Mouse (Mus musculus) liver, embryonic 15.5 days (tissue): ENCODE measurements around the gene Rgs4. TPM values are rescaled to one million over a fixed set of nuclear protein-coding genes. Genes with fewer than 3 reads are reported as not detected.

ENCODE experiments used
- ATAC-seq: fragments of 200-750 bp; cut with Nextera tagmentation; 2 replicates; pipeline ENCODE4 v1.8.0; 2017; ENCODE audit warnings: moderate number of reproducible peaks, mild to moderate bottlenecking, moderate library complexity; ENCODE audit not compliant: insufficient read depth
- H3K27ac ChIP-seq: fragments of 300-500 bp; sonication (generic); replicated peaks from 2 replicates; pipeline ENCODE4 v1.5.1; 2015; ENCODE audit warnings: mild to moderate bottlenecking, inconsistent platforms
- H3K27me3 ChIP-seq: fragments of 300-500 bp; sonication (generic); 2 replicates; pipeline ENCODE4 v1.6.1; 2015; ENCODE audit warnings: mild to moderate bottlenecking, inconsistent platforms
- H3K36me3 ChIP-seq: fragments of 300-500 bp; sonication (generic); replicated peaks from 2 replicates; pipeline ENCODE4 v1.6.1; 2015; ENCODE audit warnings: moderate library complexity, mild to moderate bottlenecking, inconsistent platforms
- H3K4me1 ChIP-seq: fragments of 300-500 bp; sonication (generic); replicated peaks from 2 replicates; pipeline ENCODE4 v1.6.1; 2015; ENCODE audit warnings: inconsistent platforms
- H3K4me2 ChIP-seq: fragments of 300-500 bp; sonication (generic); 2 replicates; pipeline ENCODE4 v1.6.1; 2015; ENCODE audit warnings: moderate library complexity, mild to moderate bottlenecking, inconsistent platforms
- H3K4me3 ChIP-seq: fragments of 300-500 bp; sonication (generic); replicated peaks from 2 replicates; pipeline ENCODE4 v1.5.1; 2015; ENCODE audit warnings: mild to moderate bottlenecking, inconsistent platforms
- H3K9ac ChIP-seq: fragments of 300-500 bp; sonication (generic); 2 replicates; pipeline ENCODE4 v1.6.1; 2015; ENCODE audit warnings: moderate library complexity, mild to moderate bottlenecking, inconsistent platforms
- H3K9me3 ChIP-seq: fragments of 300-500 bp; sonication (generic); replicated peaks from 2 replicates; pipeline ENCODE4 v1.6.1; 2016; ENCODE audit warnings: inconsistent platforms
- WGBS: fragments of 180-500 bp; shearing (Covaris S2); methylation state at CpG from one replicate; pipeline ENCODE4 v1.1.7; 2015; ENCODE audit warnings: mixed read lengths; ENCODE audit not compliant: insufficient replicate concordance; 5-methylcytosine and 5-hydroxymethylcytosine counted together
- polyA plus RNA-seq: library from polyadenylated mRNA; unstranded; fragments of >200 nt; fragmentation: Nextera tagmentation; extraction: Ambion mirVana; gene quantifications from 2 replicates; pipeline ENCODE4 v1.2.1, GENCODE M21; 2015

Gene Rgs4
- polyA plus RNA-seq, 1 experiment from 2014 or later = 0.20 TPM

DNA sequence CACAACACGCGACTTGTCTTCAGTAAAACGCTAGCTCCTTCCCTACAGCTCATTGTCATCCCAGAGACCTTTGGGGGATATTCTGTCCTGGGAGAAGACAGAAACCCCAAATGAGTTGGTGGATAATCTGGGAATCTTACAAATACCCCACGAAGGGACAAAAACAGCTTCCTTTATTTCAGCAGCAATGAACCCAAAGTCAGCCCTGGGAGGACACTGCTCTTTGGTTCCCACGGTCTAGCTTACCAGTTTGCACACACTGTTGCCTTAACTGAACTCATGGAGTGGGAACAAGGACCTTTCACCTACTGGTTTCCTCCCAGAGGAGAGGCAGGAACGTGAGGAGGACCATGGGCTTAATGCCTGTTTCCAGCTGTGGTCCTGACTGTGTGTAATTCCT lies 10.2 kb downstream of the Rgs4 start:
- Histone ChIP-seq H3K36me3 (no peaks in the 10 kb centered on the region), H3K27me3 (no peaks in the 10 kb centered on the region), H3K9me3 (no peaks in the 10 kb centered on the region), H3K9ac (no peak overlapping the region), H3K27ac (no peak overlapping the region), H3K4me2 (no peak overlapping the region), H3K4me3 (no peak overlapping the region), H3K4me1 (no peaks in the 10 kb centered on the region)
- ATAC-seq = no peak
- 64% methylated on average over 6 of the region's 6 CpGs for WGBS

DNA sequence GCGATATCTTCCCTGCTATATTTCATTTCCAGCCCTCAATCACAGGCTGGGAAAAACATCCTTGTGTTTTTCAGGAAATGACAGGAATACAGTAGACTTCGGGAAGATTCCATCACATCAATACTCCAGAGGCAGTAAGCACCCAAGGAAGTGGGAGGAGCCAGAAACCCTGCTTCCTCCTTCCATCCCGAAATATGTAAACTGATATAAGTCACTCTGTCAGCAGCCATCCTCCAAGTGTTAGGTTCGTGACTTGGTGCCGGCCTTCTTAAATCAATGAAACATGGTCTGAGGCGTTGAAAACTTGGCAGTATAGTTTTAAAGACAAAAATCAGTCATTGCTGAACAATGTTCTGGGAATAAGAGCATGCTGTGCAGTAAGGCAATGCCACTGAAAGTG lies 11.3 kb downstream of the Rgs4 start:
- no peaks in the 10 kb centered on the region for H3K9me3 ChIP-seq
- ATAC-seq = no peak
- no peaks in the 10 kb centered on the region for H3K36me3 ChIP-seq
- no peak overlapping the region for H3K27ac ChIP-seq
- H3K9ac ChIP-seq = no peak overlapping the region
- no peak overlapping the region for H3K4me3 ChIP-seq
- H3K4me2 ChIP-seq = no peak overlapping the region
- no peaks in the 10 kb centered on the region for H3K27me3 ChIP-seq
- no peaks in the 10 kb centered on the region for H3K4me1 ChIP-seq
- 59% methylated on average over 6 of the region's 6 CpGs for WGBS

- Histone ChIP-seq H3K4me3 (no peak overlapping the region), H3K27me3 (no peaks in the 10 kb centered on the region), H3K9ac (no peak overlapping the region), H3K36me3 (no peaks in the 10 kb centered on the region), H3K9me3 (no peaks in the 10 kb centered on the region), H3K4me1 (no peaks in the 10 kb centered on the region), H3K27ac (no peak overlapping the region), H3K4me2 (no peak overlapping the region)
- ATAC-seq = no peak
- WGBS = 58% methylated on average over 7 of the region's 7 CpGs
Measured at GRCm38 (mm10) chr1:169730599-169731100, 16.8 kb downstream of the Rgs4 start.

GRCm38 (mm10) chr1:169726319-169726718 lies 21.1 kb downstream of the Rgs4 start:
- Histone ChIP-seq H3K4me2 (no peak overlapping the region), H3K9me3 (no peaks in the 10 kb centered on the region), H3K9ac (no peak overlapping the region), H3K27me3 (no peaks in the 10 kb centered on the region), H3K27ac (no peak overlapping the region), H3K4me3 (no peak overlapping the region), H3K4me1 (no peaks in the 10 kb centered on the region), H3K36me3 (no peaks in the 10 kb centered on the region)
- 50% methylated on average over 3 of the region's 3 CpGs for WGBS
- ATAC-seq = no peak

DNA sequence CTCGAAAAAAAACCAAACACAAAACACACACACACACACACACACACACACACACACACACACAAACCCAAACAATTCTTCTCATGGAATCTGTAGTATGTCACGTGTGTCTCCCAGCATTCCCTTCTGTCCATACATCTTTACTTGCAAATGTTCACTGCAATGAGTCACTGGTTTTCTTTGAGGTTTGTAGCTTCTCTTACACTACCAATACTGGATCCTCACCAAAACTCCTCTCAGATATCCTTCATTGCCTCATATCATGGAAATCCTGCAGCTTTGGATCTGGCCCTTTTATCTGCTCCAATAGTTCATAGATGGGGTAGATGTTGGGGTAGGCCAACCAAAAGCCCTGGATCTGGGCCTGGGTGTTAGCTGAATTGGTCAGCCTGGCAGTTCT lies 25.6 kb downstream of the Rgs4 start:
- Histone ChIP-seq H3K4me1 (no peaks in the 10 kb centered on the region), H3K27ac (no peak overlapping the region), H3K9me3 (no peaks in the 10 kb centered on the region), H3K36me3 (no peaks in the 10 kb centered on the region), H3K4me3 (no peak overlapping the region), H3K9ac (no peak overlapping the region), H3K4me2 (no peak overlapping the region), H3K27me3 (no peaks in the 10 kb centered on the region)
- WGBS = 29% methylated on average over 2 of the region's 2 CpGs
- no peak for ATAC-seq

DNA sequence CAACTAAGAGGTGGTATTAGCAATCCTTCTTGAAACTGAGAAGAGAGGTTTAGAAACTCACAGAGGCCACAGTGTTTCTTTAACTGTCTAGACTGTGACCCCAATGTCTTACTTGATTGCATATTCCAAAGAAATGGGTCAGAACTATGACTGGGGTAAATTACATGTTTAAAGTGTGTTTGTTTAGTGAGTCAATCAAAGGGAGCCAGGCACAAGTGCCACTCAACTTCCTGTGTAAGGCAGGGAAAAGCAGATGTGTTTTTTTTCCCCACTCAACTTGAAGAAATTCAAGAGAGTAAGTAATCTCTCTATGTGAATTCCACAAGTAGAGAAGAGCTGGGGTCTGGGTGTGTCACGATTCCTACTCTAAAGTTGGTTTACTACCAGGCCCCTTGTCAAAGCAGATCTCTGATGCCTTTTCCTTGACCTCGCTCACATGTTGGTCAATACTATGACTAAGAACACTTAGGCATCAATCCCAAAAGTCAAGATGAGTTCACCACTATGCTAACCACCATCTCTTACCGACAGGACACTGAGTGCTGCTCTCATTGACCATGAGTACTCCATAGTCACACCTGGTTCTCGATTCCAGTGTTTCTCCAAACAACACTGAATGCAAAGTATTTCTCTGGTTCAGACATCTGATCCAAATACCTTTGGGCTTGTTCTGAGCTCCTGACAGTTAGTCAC lies 42.9 kb downstream of the Rgs4 start:
- no peak overlapping the region for H3K4me3 ChIP-seq
- no peaks in the 10 kb centered on the region for H3K4me1 ChIP-seq
- ATAC-seq = no peak
- no peak overlapping the region for H3K4me2 ChIP-seq
- H3K27me3 ChIP-seq = no peaks in the 10 kb centered on the region
- 60% methylated on average over 4 of the region's 4 CpGs for WGBS
- no peak overlapping the region for H3K9ac ChIP-seq
- 0 out of 2 replicates have a peak, but pooled peaks cover 3% of the 10 kb centered on the region for H3K9me3 ChIP-seq
- H3K27ac ChIP-seq = no peak overlapping the region
- H3K36me3 ChIP-seq = no peaks in the 10 kb centered on the region

DNA sequence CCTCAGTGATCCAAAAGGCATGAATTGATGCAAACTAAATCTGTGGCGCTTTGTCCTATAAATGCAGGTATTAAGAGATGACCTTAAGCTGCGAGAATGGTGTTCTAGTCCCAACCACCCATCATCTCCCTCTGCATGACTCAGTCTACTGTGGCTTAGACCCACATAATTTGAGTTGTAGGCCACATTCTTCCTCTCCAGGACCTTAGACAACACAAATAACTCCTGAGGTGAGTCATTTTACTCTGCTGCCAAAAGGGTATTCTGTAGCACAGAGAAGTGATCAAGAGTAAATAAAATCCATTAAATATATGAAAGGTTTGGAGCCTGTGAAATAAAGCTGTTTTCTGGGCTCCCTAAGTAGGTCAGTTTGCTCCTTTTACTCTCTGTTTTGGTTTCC lies 48.3 kb downstream of the Rgs4 start:
- whole genome bisulfite sequencing = 47% methylated on average over 2 of the region's 2 CpGs
- H3K9me3 ChIP-seq = no peaks in the 10 kb centered on the region
- H3K4me3 ChIP-seq = no peak overlapping the region
- ATAC-seq = no peak
- H3K36me3 ChIP-seq = no peaks in the 10 kb centered on the region
- no peak overlapping the region for H3K4me2 ChIP-seq
- H3K27ac ChIP-seq = no peak overlapping the region
- H3K9ac ChIP-seq = no peak overlapping the region
- no peaks in the 10 kb centered on the region for H3K27me3 ChIP-seq
- no peaks in the 10 kb centered on the region for H3K4me1 ChIP-seq

DNA sequence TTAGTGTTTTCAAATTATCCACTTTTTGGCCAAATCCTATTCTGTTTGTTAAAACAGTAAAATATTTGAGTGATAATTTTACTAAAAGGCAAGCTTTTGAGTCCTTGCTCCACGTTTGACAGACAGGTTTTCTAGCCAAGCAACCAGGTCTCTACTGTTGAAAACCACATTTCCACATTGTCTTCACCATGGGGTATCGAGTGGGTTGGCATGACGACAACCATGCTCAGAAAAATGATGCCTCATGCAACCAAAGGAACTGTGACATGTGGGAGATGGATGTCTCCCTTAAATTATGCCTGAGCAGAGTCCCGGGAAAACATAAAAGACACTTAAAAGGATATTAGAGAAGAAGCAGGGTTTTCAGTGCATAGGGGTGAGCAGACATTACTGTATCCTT lies 50.2 kb downstream of the Rgs4 start:
- Histone ChIP-seq H3K27me3 (no peaks in the 10 kb centered on the region), H3K4me3 (no peak overlapping the region), H3K36me3 (no peaks in the 10 kb centered on the region), H3K27ac (no peak overlapping the region), H3K9ac (no peak overlapping the region), H3K4me1 (no peaks in the 10 kb centered on the region), H3K4me2 (no peak overlapping the region), H3K9me3 (no peaks in the 10 kb centered on the region)
- ATAC-seq = no peak
- WGBS = 49% methylated on average over 4 of the region's 4 CpGs

DNA sequence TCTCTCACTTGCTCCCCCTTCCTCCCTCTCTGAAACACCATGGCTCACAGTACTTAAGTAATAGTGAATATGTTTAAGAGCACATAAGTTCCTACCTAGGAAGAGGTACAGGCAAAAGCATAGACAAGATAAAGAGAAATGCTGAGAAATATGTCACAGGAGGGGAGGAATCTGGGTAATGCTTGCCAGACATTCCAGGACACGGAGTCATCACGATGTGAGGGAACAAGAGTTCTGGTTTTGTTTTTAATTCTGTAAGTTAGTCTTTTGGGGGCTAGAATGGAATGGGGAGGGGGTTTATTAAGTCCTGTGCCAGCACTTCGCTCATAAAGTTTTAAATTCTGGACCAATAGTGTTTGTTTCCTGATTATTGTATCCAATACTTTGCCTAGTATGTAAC lies 52.1 kb downstream of the Rgs4 start:
- H3K9me3 ChIP-seq = no peaks in the 10 kb centered on the region
- no peak for ATAC-seq
- WGBS = 62% methylated on average over 3 of the region's 3 CpGs

DNA sequence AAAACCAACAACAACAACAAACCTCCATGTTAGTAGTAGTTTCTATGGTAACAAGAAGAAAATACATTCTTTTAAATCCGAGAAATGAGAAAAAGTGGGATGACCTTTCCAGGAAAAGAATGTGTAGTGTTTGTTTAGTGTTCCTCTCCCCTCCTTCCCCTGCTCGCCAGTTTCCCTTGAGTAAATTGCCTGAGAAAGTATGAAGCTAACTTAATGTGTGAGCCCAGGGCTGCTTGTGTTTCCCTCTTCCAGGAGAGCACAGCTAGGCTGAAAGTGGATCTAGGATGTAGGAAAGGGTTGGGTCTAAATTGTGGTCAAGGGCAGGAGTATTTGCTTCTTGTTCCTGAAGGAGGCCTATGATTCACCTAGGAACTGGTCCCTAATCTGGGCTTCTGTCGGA lies 53.9 kb downstream of the Rgs4 start:
- H3K27me3 ChIP-seq = no peaks in the 10 kb centered on the region
- no peak for ATAC-seq
- WGBS = 38% methylated on average over 3 of the region's 3 CpGs
- H3K27ac ChIP-seq = no peak overlapping the region
- H3K4me1 ChIP-seq = no peaks in the 10 kb centered on the region
- no peak overlapping the region for H3K4me3 ChIP-seq
- no peaks in the 10 kb centered on the region for H3K9me3 ChIP-seq
- no peak overlapping the region for H3K4me2 ChIP-seq
- H3K36me3 ChIP-seq = no peaks in the 10 kb centered on the region
- H3K9ac ChIP-seq = no peak overlapping the region

More for the DNA sequence above, 52.1 kb downstream of the Rgs4 start:
- Histone ChIP-seq H3K36me3 (no peaks in the 10 kb centered on the region), H3K9ac (no peak overlapping the region), H3K27me3 (no peaks in the 10 kb centered on the region), H3K27ac (no peak overlapping the region), H3K4me1 (no peaks in the 10 kb centered on the region), H3K4me3 (no peak overlapping the region), H3K4me2 (no peak overlapping the region)

DNA sequence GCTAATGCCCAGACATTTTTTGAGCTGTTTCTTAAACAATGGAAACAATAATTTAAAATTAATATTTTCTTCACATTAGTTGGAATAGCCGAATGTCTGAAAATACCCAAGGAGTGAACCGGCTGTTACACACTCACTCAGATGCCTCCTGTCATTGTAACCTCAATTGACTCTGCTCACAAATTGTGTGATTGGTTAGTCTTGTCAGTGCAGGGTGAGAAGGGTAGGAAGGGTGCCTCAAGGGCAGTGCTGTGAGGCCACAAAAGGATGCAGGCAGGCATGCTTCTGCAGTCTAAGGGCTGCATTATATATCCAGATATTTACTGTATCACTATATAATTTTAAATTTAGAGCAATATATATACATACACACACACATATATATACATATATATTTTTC lies 54.4 kb downstream of the Rgs4 start:
- no peak overlapping the region for H3K4me3 ChIP-seq
- no peaks in the 10 kb centered on the region for H3K27me3 ChIP-seq
- WGBS = 68% methylated on average over 2 of the region's 2 CpGs
- ATAC-seq = no peak
- no peaks in the 10 kb centered on the region for H3K9me3 ChIP-seq
- no peak overlapping the region for H3K4me2 ChIP-seq
- H3K9ac ChIP-seq = no peak overlapping the region
- no peak overlapping the region for H3K27ac ChIP-seq
- H3K36me3 ChIP-seq = no peaks in the 10 kb centered on the region
- H3K4me1 ChIP-seq = no peaks in the 10 kb centered on the region
